Mouse (Mus musculus): ENCODE data around the gene Actr3b. TPM values are rescaled to one million over a fixed set of nuclear protein-coding genes. Genes with fewer than 3 reads are reported as not detected.

Gene Actr3b
- polyA plus RNA-seq, 1 experiment, result 10.8 TPM

- no peak overlapping the region for H3K9ac ChIP-seq (ENCODE audit: low read depth, poor library complexity, severe bottlenecking)
- H3K36me3 ChIP-seq (ENCODE audit: control insufficient read depth, insufficient read depth, low read length, poor library complexity, severe bottlenecking), result no peaks in the 10 kb centered on the region
- H3K27me3 ChIP-seq (ENCODE audit: control insufficient read depth, insufficient read depth, low read length, poor library complexity, severe bottlenecking), result no peaks in the 10 kb centered on the region
- H3K27ac ChIP-seq (ENCODE audit: insufficient read depth, low read length), result no peak overlapping the region
- H3K9me3 ChIP-seq (replicated peaks; ENCODE audit: control insufficient read depth, insufficient read depth, low read length, poor library complexity, severe bottlenecking), result no peaks in the 10 kb centered on the region
- no peak for TF ChIP-seq EP300 (IDR thresholded peaks at IDR 0.05; ENCODE audit: insufficient read depth, low read depth, low read length)
- no peak for TF ChIP-seq POLR2A (IDR thresholded peaks at IDR 0.05; ENCODE audit: insufficient read depth, low read length)
- TF ChIP-seq CTCF (IDR thresholded peaks at IDR 0.05; ENCODE audit: low read depth, low read length), result no peak
- no peak overlapping the region for H3K4me3 ChIP-seq (ENCODE audit: low read depth, low read length)
- no peaks in the 10 kb centered on the region for H3K4me1 ChIP-seq (ENCODE audit: control insufficient read depth, insufficient read depth, low read length)
Observed at GRCm38 (mm10) chr5:25800929-25801328, 41.1 kb downstream of the Actr3b start.

DNA sequence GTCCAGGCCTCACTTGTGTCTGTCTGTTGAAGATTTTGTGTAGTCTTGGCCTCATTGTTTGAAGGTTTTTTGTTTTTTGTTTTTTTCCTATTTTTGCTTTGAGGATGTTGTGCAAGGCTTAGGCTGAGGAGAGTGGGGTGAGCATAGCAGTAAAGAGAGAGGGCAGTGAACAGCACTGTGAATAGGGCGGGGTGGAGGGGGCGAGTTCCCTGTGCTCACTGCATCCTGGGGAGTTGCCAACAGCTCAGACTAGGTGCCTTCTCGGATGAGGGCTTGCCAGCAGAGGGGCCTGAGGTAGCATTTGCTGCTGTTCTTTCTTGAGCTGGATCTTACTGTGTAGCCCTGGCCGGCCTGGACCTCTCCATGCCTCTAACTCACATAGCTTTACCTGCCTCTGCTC lies 41.9 kb downstream of the Actr3b start:
- Histone ChIP-seq H3K4me3 (ENCODE audit: low read depth, low read length) (no peak overlapping the region), H3K27ac (ENCODE audit: insufficient read depth, low read length) (no peak overlapping the region), H3K27me3 (ENCODE audit: control insufficient read depth, insufficient read depth, low read length, poor library complexity, severe bottlenecking) (no peaks in the 10 kb centered on the region), H3K9ac (ENCODE audit: low read depth, poor library complexity, severe bottlenecking) (no peak overlapping the region), H3K9me3 (replicated peaks; ENCODE audit: control insufficient read depth, insufficient read depth, low read length, poor library complexity, severe bottlenecking) (no peaks in the 10 kb centered on the region), H3K36me3 (ENCODE audit: control insufficient read depth, insufficient read depth, low read length, poor library complexity, severe bottlenecking) (no peaks in the 10 kb centered on the region), H3K4me1 (ENCODE audit: control insufficient read depth, insufficient read depth, low read length) (no peaks in the 10 kb centered on the region)
- TF ChIP-seq CTCF (IDR thresholded peaks at IDR 0.05; ENCODE audit: low read depth, low read length), result no peak
- no peak for TF ChIP-seq EP300 (IDR thresholded peaks at IDR 0.05; ENCODE audit: insufficient read depth, low read depth, low read length)

GRCm38 (mm10) chr5:25804569-25804968 lies 44.8 kb downstream of the Actr3b start:
- H3K36me3 ChIP-seq (ENCODE audit: control insufficient read depth, insufficient read depth, low read length, poor library complexity, severe bottlenecking), result no peaks in the 10 kb centered on the region
- H3K9me3 ChIP-seq (replicated peaks; ENCODE audit: control insufficient read depth, insufficient read depth, low read length, poor library complexity, severe bottlenecking), result no peaks in the 10 kb centered on the region
- H3K27ac ChIP-seq (ENCODE audit: insufficient read depth, low read length), result no peak overlapping the region
- H3K4me3 ChIP-seq (ENCODE audit: low read depth, low read length), result no peak overlapping the region
- no peak overlapping the region for H3K9ac ChIP-seq (ENCODE audit: low read depth, poor library complexity, severe bottlenecking)
- H3K4me1 ChIP-seq (ENCODE audit: control insufficient read depth, insufficient read depth, low read length), result no peaks in the 10 kb centered on the region
- no peaks in the 10 kb centered on the region for H3K27me3 ChIP-seq (ENCODE audit: control insufficient read depth, insufficient read depth, low read length, poor library complexity, severe bottlenecking)
- TF ChIP-seq CTCF (IDR thresholded peaks at IDR 0.05; ENCODE audit: low read depth, low read length) (no peak), EP300 (IDR thresholded peaks at IDR 0.05; ENCODE audit: insufficient read depth, low read depth, low read length) (no peak), POLR2A (IDR thresholded peaks at IDR 0.05; ENCODE audit: insufficient read depth, low read length) (no peak)

- H3K27ac ChIP-seq (ENCODE audit: insufficient read depth, low read length), result no peak overlapping the region
- H3K9me3 ChIP-seq (replicated peaks; ENCODE audit: control insufficient read depth, insufficient read depth, low read length, poor library complexity, severe bottlenecking), result no peaks in the 10 kb centered on the region
- no peak overlapping the region for H3K4me3 ChIP-seq (ENCODE audit: low read depth, low read length)
- H3K4me1 ChIP-seq (ENCODE audit: control insufficient read depth, insufficient read depth, low read length), result no peaks in the 10 kb centered on the region
- no peak for TF ChIP-seq POLR2A (IDR thresholded peaks at IDR 0.05; ENCODE audit: insufficient read depth, low read length)
- no peaks in the 10 kb centered on the region for H3K36me3 ChIP-seq (ENCODE audit: control insufficient read depth, insufficient read depth, low read length, poor library complexity, severe bottlenecking)
- no peaks in the 10 kb centered on the region for H3K27me3 ChIP-seq (ENCODE audit: control insufficient read depth, insufficient read depth, low read length, poor library complexity, severe bottlenecking)
- H3K9ac ChIP-seq (ENCODE audit: low read depth, poor library complexity, severe bottlenecking), result no peak overlapping the region
Observed at GRCm38 (mm10) chr5:25812922-25813321, 53.1 kb downstream of the Actr3b start.

DNA sequence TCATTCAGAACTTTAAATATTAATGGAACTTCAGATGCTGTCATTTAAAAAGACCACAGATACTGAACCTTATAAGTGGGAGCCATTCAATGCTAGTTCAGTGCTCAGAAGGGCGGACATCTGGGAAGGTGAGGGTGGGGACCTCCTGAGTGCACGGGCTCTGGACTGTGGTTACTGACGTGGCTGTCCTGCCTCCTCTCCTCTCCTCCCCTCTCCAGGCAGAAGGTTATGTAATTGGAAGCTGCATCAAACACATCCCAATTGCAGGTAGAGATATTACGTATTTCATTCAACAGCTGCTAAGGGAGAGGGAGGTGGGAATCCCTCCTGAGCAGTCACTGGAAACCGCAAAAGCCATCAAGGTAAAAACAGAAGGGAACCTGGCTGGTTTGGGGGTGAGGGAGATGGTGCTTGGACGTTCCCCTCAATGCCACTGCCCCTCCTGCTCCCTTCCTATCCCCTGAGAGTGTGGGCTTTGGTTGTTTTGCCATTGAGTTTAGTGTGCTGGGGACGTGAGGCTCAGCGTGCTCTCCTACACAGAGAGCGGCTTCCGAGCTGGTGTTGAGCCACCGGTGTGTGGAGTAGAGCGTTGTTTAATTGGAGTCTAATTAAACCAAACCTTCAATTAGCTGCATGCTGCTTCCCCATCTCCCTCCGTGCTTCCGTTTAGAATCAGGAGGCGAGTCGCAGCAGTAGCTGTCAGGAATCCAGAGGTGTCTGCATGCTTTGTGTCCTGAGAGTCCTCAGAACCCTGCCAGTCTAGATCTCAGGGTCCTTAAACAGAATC lies 69.7 kb downstream of the Actr3b start:
- Histone ChIP-seq H3K27me3 (ENCODE audit: control insufficient read depth, insufficient read depth, low read length, poor library complexity, severe bottlenecking) (no peaks in the 10 kb centered on the region), H3K9me3 (replicated peaks; ENCODE audit: control insufficient read depth, insufficient read depth, low read length, poor library complexity, severe bottlenecking) (no peaks in the 10 kb centered on the region)
- TF ChIP-seq CTCF (IDR thresholded peaks at IDR 0.05; ENCODE audit: low read depth, low read length), result no peak
- TF ChIP-seq POLR2A (IDR thresholded peaks at IDR 0.05; ENCODE audit: insufficient read depth, low read length), result no peak
- no peak for TF ChIP-seq EP300 (IDR thresholded peaks at IDR 0.05; ENCODE audit: insufficient read depth, low read depth, low read length)

GRCm38 (mm10) chr5:25830802-25831201 lies 71.0 kb downstream of the Actr3b start:
- TF ChIP-seq EP300 (IDR thresholded peaks at IDR 0.05; ENCODE audit: insufficient read depth, low read depth, low read length) (no peak), POLR2A (IDR thresholded peaks at IDR 0.05; ENCODE audit: insufficient read depth, low read length) (no peak), CTCF (IDR thresholded peaks at IDR 0.05; ENCODE audit: low read depth, low read length) (no peak)
- Histone ChIP-seq H3K4me3 (ENCODE audit: low read depth, low read length) (no peak overlapping the region), H3K36me3 (ENCODE audit: control insufficient read depth, insufficient read depth, low read length, poor library complexity, severe bottlenecking) (no peaks in the 10 kb centered on the region), H3K9me3 (replicated peaks; ENCODE audit: control insufficient read depth, insufficient read depth, low read length, poor library complexity, severe bottlenecking) (no peaks in the 10 kb centered on the region), H3K9ac (ENCODE audit: low read depth, poor library complexity, severe bottlenecking) (no peak overlapping the region), H3K27me3 (ENCODE audit: control insufficient read depth, insufficient read depth, low read length, poor library complexity, severe bottlenecking) (no peaks in the 10 kb centered on the region), H3K27ac (ENCODE audit: insufficient read depth, low read length) (no peak overlapping the region), H3K4me1 (ENCODE audit: control insufficient read depth, insufficient read depth, low read length) (no peaks in the 10 kb centered on the region)

More for the DNA sequence above, 69.7 kb downstream of the Actr3b start:
- Histone ChIP-seq H3K4me3 (ENCODE audit: low read depth, low read length) (no peak overlapping the region), H3K4me1 (ENCODE audit: control insufficient read depth, insufficient read depth, low read length) (no peaks in the 10 kb centered on the region), H3K36me3 (ENCODE audit: control insufficient read depth, insufficient read depth, low read length, poor library complexity, severe bottlenecking) (no peaks in the 10 kb centered on the region), H3K9ac (ENCODE audit: low read depth, poor library complexity, severe bottlenecking) (no peak overlapping the region), H3K27ac (ENCODE audit: insufficient read depth, low read length) (no peak overlapping the region)

Measured in ES-Bruce4 (cell line).